Mouse (Mus musculus) midbrain, embryonic 12.5 days (tissue): ENCODE results near the gene Lamc3. TPM values are rescaled to one million over a fixed set of nuclear protein-coding genes. Genes with fewer than 3 reads are reported as not detected.
A peak's percentile ranks its signal among the peaks of the same experiment; 100 is the strongest.

Experiments used
- ATAC-seq: fragments of 200-750 bp; cut with Nextera tagmentation; 2 replicates; pipeline ENCODE4 v1.8.0; 2017; ENCODE audit warnings: low read depth, moderate TSS enrichment, moderate library complexity; ENCODE audit not compliant: low FRiP score
- H3K27ac ChIP-seq: fragments of 300-500 bp; sonication (generic); replicated peaks from 2 replicates; pipeline ENCODE4 v1.5.1; 2016; ENCODE audit warnings: mild to moderate bottlenecking
- H3K27me3 ChIP-seq: fragments of 300-500 bp; sonication (generic); 2 replicates; pipeline ENCODE4 v1.6.1; 2016; ENCODE audit warnings: mild to moderate bottlenecking
- H3K36me3 ChIP-seq: fragments of 300-500 bp; sonication (generic); 2 replicates; pipeline ENCODE4 v1.6.1; 2016
- H3K4me1 ChIP-seq: fragments of 300-500 bp; sonication (generic); 2 replicates; pipeline ENCODE4 v1.6.1; 2016
- H3K4me2 ChIP-seq: fragments of 300-500 bp; sonication (generic); replicated peaks from 2 replicates; pipeline ENCODE4 v1.6.1; 2016; ENCODE audit warnings: mild to moderate bottlenecking, moderate library complexity
- H3K4me3 ChIP-seq: fragments of 300-500 bp; sonication (generic); 2 replicates; pipeline ENCODE4 v1.5.1; 2016; ENCODE audit warnings: mild to moderate bottlenecking
- H3K9ac ChIP-seq: fragments of 300-500 bp; sonication (generic); replicated peaks from 2 replicates; pipeline ENCODE4 v1.6.1; 2016; ENCODE audit warnings: mild to moderate bottlenecking, moderate library complexity
- H3K9me3 ChIP-seq: fragments of 300-500 bp; sonication (generic); 2 replicates; pipeline ENCODE4 v1.6.1; 2016; ENCODE audit warnings: mild to moderate bottlenecking
- WGBS: fragments of 180-500 bp; shearing (Covaris S2); methylation state at CpG from one replicate; pipeline ENCODE4 v1.1.7; 2016; 5-methylcytosine and 5-hydroxymethylcytosine counted together
- polyA plus RNA-seq: library from polyadenylated mRNA; unstranded; fragments of >200 nt; fragmentation: Nextera tagmentation; extraction: Ambion mirVana; gene quantifications from 2 replicates; pipeline ENCODE4 v1.2.1, GENCODE M21; 2016

Lamc3 gene
- polyA plus RNA-seq, 1 experiment from 2014 or later: 14.5 TPM

DNA sequence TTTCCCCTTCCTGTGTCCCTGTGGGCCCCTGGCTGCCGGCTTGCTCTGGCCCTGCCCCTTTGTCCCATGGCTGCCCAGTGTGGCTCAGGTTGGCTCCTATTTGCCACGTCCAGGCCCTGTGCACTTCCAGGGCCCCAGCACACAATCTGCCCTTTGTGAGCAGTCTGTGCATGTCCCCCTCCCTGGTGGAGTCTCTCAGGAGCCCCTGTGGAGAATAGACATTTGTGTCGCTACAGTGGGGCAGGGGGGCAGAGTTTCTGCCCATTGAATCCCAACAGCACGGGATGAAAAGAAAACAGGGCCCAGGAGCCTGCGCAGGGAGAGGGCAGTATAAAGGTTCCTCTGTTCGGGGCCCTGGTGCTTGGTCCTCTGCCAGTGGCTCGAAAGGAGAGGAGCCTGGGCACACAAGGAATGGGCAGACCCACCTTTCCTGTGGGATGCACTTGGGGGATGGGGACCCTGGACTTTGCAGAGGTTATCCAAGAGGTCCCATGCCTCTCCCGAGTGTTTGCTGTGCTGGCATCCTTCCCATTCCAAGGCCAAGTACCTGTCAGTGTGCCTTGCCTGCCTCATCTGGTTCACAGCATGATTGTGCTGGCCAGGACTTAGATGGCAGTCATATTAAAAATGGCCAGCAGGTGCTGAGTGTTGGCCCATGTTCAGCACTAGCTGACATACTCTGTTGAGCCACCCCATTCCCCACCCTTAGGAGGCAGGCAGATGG, 75.6 kb downstream of the Lamc3 start:
- H3K4me3 ChIP-seq: no peak overlapping the region
- H3K27me3 ChIP-seq: no peaks in the 10 kb centered on the region
- peak; percentile 69 for ATAC-seq
- H3K9me3 ChIP-seq: no peaks in the 10 kb centered on the region
- peak overlapping the region; percentile 37; the same call in 1 of the 2 replicates for H3K9ac ChIP-seq
- H3K27ac ChIP-seq: peak overlapping the region; percentile 52
- no peak overlapping the region for H3K4me2 ChIP-seq
- 66% methylated on average over 8 of the region's 8 CpGs for WGBS
- H3K4me1 ChIP-seq: peaks cover 13% of the 10 kb centered on the region; the same call in 1 of the 2 replicates
- 0 out of 2 replicates have a peak, but pooled peaks cover 6% of the 10 kb centered on the region for H3K36me3 ChIP-seq

DNA sequence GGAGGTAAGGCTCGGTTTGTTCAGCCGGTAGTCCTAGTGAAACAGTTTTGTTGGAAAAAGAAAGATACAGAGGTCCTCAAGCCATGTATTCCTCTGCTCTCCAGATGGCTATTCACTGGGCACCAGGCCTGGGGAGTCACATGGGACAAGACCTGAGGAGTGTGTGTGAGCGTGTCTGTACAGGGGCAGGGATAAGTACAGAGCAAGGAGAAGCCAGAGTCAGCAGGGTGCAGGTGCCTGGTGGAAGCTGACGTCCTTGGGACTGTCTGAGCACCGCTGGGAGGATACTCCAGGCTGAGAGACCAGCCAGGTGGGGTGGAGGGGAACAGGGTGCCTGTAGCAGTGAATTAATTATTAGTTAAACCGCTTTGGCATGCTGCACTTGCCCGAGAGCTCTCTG, 76.4 kb downstream of the Lamc3 start:
- 0 out of 2 replicates have a peak, but pooled peaks cover 6% of the 10 kb centered on the region for H3K36me3 ChIP-seq
- H3K9me3 ChIP-seq: no peaks in the 10 kb centered on the region
- 86% methylated on average over 7 of the region's 7 CpGs for WGBS
- H3K9ac ChIP-seq: no peak overlapping the region
- H3K4me2 ChIP-seq: no peak overlapping the region
- H3K27me3 ChIP-seq: no peaks in the 10 kb centered on the region
- H3K4me3 ChIP-seq: no peak overlapping the region
- H3K27ac ChIP-seq: peak overlapping the region; percentile 35; the same call in 1 of the 2 replicates
- H3K4me1 ChIP-seq: peaks cover 13% of the 10 kb centered on the region; the same call in 1 of the 2 replicates
- ATAC-seq: no peak

DNA sequence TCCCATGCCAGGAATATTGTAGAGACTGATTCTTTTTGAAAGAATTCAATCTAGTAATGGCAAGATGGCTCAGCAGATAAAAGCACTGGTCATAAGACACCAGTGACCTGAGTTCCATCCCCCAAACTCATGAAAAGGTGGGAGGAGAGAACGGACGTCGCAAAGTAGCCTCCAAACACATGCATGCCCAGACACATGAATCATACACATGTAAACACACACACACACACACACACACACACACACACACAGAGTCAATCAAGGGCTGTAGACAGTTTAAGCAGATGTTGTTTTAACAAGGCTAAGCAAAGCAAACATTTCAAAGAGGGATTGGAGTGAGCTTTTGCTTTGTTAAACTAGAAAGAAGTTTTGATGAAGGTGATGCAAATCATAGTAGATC, 77.1 kb downstream of the Lamc3 start:
- H3K9ac ChIP-seq: no peak overlapping the region
- ATAC-seq: no peak
- no peak overlapping the region for H3K4me2 ChIP-seq
- no peak overlapping the region for H3K27ac ChIP-seq
- no peaks in the 10 kb centered on the region for H3K27me3 ChIP-seq
- H3K36me3 ChIP-seq: 0 out of 2 replicates have a peak, but pooled peaks cover 8% of the 10 kb centered on the region
- H3K4me1 ChIP-seq: peaks cover 13% of the 10 kb centered on the region; the same call in 1 of the 2 replicates
- H3K4me3 ChIP-seq: no peak overlapping the region
- 97% methylated on average over 3 of the region's 3 CpGs for whole genome bisulfite sequencing
- H3K9me3 ChIP-seq: no peaks in the 10 kb centered on the region

DNA sequence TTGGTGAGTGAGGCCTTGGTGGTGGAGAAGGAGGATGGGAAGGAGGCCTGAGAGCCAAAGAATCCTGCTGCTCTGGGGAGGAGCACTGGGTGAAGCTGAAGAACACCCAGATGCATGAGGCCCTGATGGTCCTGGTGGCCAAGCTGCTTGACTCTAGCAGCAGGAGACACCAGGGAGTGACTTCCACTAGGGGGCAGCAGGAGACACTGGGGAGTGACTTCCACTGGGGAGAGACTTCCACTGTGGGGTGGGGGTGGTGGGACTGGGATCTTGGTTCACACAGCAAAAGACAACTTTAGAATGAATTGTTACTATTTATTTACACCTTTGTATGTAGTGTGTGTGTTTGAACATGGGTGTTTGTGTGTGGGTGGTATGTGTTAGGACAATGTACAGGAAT, 78.0 kb downstream of the Lamc3 start:
- Histone ChIP-seq H3K36me3 (0 out of 2 replicates have a peak, but pooled peaks cover 12% of the 10 kb centered on the region), H3K9ac (no peak overlapping the region; the same call in 1 of the 2 replicates), H3K27ac (no peak overlapping the region), H3K9me3 (no peaks in the 10 kb centered on the region), H3K4me3 (no peak overlapping the region), H3K4me1 (peaks cover 13% of the 10 kb centered on the region; the same call in 1 of the 2 replicates), H3K4me2 (no peak overlapping the region), H3K27me3 (no peaks in the 10 kb centered on the region)
- ATAC-seq: no peak

DNA sequence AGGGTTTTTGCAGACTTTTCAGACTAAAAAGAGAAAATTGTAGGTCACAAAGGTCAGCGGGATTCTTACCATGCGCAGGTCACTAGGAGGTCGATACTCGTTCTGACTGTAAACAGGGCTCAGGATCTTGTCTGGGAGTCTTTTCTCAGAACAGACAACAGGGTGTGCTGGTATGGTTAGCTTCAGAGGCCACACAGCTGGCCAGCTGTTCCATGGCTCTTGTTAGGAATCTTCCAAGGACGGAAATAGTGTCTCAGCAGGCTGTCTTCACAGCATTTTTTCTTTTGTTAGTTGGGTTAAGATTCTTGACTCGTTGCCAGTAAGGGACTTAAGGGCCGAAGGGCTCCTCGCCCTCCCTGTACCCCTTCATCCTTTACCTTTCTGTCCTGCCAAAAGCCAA, 79.7 kb downstream of the Lamc3 start:
- Histone ChIP-seq H3K4me1 (peaks cover 12% of the 10 kb centered on the region; the same call in 1 of the 2 replicates), H3K9ac (no peak overlapping the region), H3K4me3 (no peak overlapping the region), H3K27me3 (no peaks in the 10 kb centered on the region), H3K27ac (no peak overlapping the region), H3K4me2 (no peak overlapping the region), H3K9me3 (no peaks in the 10 kb centered on the region), H3K36me3 (peaks cover 22% of the 10 kb centered on the region)
- ATAC-seq: no peak
- 87% methylated on average over 8 of the region's 8 CpGs for WGBS

DNA sequence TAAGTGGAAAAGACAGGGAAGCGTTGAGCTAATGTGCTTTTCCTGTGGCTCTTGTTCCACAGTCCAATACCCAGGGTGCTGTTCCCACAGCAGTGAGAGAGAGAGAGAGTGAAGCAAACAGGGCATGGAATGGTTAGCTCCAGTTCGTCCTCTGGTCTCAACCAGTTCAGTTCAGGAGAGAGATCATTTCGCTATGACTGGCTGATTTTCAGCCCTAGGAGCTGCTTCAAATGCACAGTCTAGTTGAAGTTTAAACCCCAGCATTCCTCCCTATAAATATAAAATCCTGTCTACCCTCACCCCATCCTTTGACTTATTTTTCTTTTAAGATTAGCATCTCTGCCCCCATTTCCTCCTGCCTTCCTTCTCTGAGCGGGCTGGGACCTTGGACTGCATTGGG, 85.5 kb downstream of the Lamc3 start:
- peaks cover 18% of the 10 kb centered on the region for H3K4me1 ChIP-seq
- no peak for ATAC-seq
- no peak overlapping the region for H3K9ac ChIP-seq
- no peaks in the 10 kb centered on the region for H3K9me3 ChIP-seq
- H3K36me3 ChIP-seq: peaks cover 35% of the 10 kb centered on the region
- no peak overlapping the region for H3K27ac ChIP-seq
- no peak overlapping the region for H3K4me3 ChIP-seq
- WGBS: 88% methylated on average over 4 of the region's 4 CpGs
- H3K27me3 ChIP-seq: no peaks in the 10 kb centered on the region
- H3K4me2 ChIP-seq: no peak overlapping the region

DNA sequence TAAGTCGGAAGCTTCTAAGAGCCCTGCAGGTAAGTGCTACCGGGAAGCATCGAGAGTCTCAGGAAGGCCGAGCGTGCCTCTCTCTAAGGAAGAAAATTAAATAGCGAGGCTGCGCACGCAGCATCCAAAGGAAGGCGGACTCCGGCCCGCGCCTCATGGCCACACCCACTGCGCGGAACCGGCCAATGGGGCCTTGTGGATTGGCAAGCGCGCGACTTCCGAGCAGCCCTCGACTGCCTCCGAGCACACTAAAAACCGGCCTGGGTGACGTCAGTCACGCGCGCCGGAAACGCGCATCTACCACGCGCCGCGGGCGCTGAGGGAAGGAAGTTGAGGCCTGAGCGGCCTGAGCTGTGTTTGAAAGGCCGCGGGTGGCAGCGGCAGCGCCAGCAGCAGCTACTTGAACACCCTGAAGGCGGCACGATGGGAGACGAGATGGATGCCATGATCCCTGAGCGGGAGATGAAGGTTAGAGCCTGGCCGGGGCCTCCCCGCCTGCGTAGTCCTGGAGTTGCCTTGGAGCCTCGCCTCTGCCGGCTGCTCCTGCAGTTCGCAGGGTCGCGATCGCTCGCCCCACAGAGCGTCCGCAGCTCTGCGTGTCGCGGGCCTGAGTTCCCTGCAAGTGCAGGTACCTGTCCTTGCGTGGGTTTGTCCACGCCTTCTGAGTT, 87.2 kb downstream of the Lamc3 start, which contains the start of gene Nup214:
Gene Nup214 (plus strand): TSS at position 296 of the 668 bp plus-strand sequence.
- H3K9ac ChIP-seq: peak within 1 kb of the TSS; percentile 71
- peak within 1 kb of the TSS; percentile 44 for H3K27ac ChIP-seq
- peak; percentile 99 for ATAC-seq
- under 1% methylated on average over 60 of the region's 60 CpGs for WGBS
- peak within 1 kb of the TSS; percentile 98 for H3K4me2 ChIP-seq
- peak within 1 kb of the TSS; percentile 82 for H3K4me3 ChIP-seq
- H3K27me3 ChIP-seq: no peaks in the 10 kb centered on the region
- no peaks in the 10 kb centered on the region for H3K9me3 ChIP-seq
- H3K36me3 ChIP-seq: peaks cover 45% of the 10 kb centered on the region
- H3K4me1 ChIP-seq: peaks cover 18% of the 10 kb centered on the region

DNA sequence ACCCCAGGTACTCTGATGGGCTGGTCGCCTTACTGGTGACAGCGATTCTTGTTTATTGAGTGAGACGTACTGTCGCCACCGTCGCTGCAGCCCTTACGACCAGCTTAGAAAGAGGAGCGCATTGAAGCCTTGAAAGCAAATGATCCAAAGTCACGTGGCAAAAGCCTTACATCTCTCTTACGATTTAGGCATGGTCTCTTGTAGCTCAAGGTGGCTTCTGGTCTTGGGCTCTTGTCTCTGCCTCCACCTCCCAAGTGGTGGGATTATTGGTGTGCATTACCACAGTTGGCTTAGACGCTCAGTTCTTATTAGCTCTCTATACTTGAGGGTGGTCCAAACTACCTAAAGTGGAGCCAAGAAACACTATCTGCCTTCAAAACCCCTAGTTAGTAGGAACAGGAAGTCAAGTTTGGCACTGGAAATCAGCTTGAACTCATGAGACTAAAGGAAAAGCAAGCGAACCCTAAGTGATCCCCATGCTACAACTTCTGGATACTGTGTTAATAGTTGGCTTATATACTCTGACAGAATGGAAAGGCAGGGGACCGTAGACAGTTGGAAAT, 87.8 kb downstream of the Lamc3 start:
- H3K36me3 ChIP-seq: peaks cover 47% of the 10 kb centered on the region
- WGBS: 11% methylated on average over 13 of the region's 13 CpGs
- peaks cover 18% of the 10 kb centered on the region for H3K4me1 ChIP-seq
- no peaks in the 10 kb centered on the region for H3K9me3 ChIP-seq
- H3K4me3 ChIP-seq: peak overlapping the region; percentile 82
- peak overlapping the region; percentile 98 for H3K4me2 ChIP-seq
- peak overlapping the region; percentile 71 for H3K9ac ChIP-seq
- H3K27ac ChIP-seq: 0 out of 2 replicates have a peak overlapping the region, but pooled peaks have one; percentile 44
- no peaks in the 10 kb centered on the region for H3K27me3 ChIP-seq
- no peak for ATAC-seq

DNA sequence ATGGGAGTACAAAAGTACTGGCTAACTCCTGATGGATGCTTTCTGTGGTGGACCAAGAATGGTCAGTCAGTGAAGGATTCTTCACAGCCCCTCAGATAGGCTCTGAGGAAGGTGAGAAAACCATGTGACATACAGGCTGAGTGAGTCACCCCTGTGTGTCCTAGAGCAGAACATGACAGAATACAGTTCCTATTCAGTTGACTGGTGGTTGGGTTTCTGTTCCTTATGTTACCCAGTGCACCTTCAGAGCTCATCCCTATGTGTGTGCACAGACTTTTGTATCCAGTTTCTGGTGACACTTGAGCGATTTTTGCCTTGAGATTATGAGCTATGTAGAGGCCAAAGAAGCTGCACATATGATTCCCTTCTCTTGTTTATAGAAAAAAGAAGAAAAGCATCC, 100.7 kb downstream of the Lamc3 start:
- H3K9me3 ChIP-seq: no peaks in the 10 kb centered on the region
- H3K4me2 ChIP-seq: no peak overlapping the region
- no peak for ATAC-seq
- no peak overlapping the region for H3K4me3 ChIP-seq
- WGBS: 92% methylated on average over 1 of the region's 1 CpGs
- no peaks in the 10 kb centered on the region for H3K4me1 ChIP-seq
- no peak overlapping the region for H3K9ac ChIP-seq
- H3K36me3 ChIP-seq: peaks cover 98% of the 10 kb centered on the region
- no peaks in the 10 kb centered on the region for H3K27me3 ChIP-seq
- no peak overlapping the region for H3K27ac ChIP-seq

DNA sequence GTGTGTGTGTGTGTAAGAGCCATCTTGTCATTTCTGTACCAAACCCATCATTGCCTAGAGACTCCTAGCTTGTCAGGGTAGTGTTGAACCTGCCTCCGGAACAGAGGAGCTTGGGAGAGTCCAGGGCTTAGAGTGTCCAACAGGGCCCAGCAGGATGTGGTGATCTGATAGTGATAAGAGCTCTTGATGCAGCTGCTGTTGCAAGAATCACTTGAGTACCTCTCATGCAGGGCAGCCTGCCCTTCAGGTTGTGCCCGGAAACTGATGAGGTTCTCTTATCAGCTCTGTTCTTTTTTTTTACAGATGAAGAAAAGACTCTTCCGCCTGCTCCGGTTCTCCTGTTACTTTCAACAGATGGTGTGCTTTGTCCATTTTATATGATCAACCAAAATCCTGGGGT, 103.9 kb downstream of the Lamc3 start:
- no peaks in the 10 kb centered on the region for H3K9me3 ChIP-seq
- H3K9ac ChIP-seq: no peak overlapping the region
- no peak overlapping the region for H3K4me2 ChIP-seq
- H3K4me3 ChIP-seq: no peak overlapping the region
- no peak overlapping the region for H3K27ac ChIP-seq
- H3K27me3 ChIP-seq: no peaks in the 10 kb centered on the region
- H3K4me1 ChIP-seq: no peaks in the 10 kb centered on the region
- no peak for ATAC-seq
- WGBS: 94% methylated on average over 4 of the region's 4 CpGs
- H3K36me3 ChIP-seq: peaks cover 96% of the 10 kb centered on the region

DNA sequence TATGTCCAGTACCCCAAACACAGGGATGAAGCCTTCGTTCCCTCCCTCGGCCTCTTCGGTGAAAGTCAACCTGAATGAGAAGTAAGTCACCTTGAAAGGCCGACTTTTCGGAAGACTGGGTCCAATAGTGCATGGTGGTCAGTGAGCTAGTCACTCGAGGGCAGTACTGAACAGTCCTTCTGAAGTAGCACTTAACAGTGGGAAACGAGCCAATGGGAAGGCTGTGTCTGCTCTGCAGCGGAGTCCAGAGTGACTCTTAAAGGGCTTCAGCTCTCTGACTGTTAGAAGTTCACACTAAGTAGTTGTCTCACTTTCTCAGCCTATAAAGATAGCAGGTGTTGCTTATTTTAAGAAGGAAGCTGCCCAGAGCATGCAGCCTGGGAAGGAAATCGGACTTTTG, 107.8 kb downstream of the Lamc3 start:
- Histone ChIP-seq H3K27ac (no peak overlapping the region), H3K4me3 (no peak overlapping the region), H3K9me3 (no peaks in the 10 kb centered on the region), H3K9ac (no peak overlapping the region), H3K4me2 (no peak overlapping the region), H3K4me1 (no peaks in the 10 kb centered on the region), H3K27me3 (no peaks in the 10 kb centered on the region), H3K36me3 (peaks cover 97% of the 10 kb centered on the region)
- no peak for ATAC-seq
- WGBS: 94% methylated on average over 9 of the region's 9 CpGs

DNA sequence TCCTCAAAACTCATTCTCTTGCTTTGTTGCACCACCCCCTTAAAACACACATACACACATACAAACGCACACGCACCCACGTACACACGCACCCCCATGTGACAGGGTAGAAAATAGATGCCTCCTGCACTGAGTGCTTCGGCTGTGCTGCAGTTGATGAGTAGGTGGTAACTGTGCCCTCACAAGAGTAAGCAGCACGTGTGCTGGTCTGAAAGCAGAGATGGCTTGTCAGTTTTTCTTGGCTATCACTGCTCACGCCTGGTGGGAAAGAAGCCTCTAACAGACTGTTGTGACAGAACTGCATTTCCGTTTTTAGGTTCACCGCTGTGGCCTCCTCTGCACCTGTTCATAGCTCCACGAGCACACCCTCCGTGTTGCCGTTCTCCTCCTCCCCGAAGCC, 109.0 kb downstream of the Lamc3 start:
- H3K36me3 ChIP-seq: peaks cover 94% of the 10 kb centered on the region

More for the DNA sequence above, 109.0 kb downstream of the Lamc3 start:
- no peak for ATAC-seq
- no peaks in the 10 kb centered on the region for H3K4me1 ChIP-seq
- no peaks in the 10 kb centered on the region for H3K9me3 ChIP-seq
- 97% methylated on average over 13 of the region's 13 CpGs for WGBS
- no peak overlapping the region for H3K27ac ChIP-seq
- H3K27me3 ChIP-seq: no peaks in the 10 kb centered on the region
- no peak overlapping the region for H3K9ac ChIP-seq
- no peak overlapping the region for H3K4me2 ChIP-seq
- H3K4me3 ChIP-seq: no peak overlapping the region
